Mouse (Mus musculus) adrenal gland (tissue): ENCODE data around the gene Picalm.
"Not testable (repeated sequence)": the region's sequence is repeated elsewhere in the genome, so short reads cannot be mapped to it uniquely, and the experiment has no call there.

Experiments used
- intact Hi-C: fragments of 180-260 bp; cut with DNase I; formaldehyde crosslinking; loops from one replicate; pipeline ENCODE4 v1.15.1; 2025

Picalm gene

GRCm38 (mm10) chr7:90200251-90200650, 70.2 kb downstream of the Picalm start:
- intact Hi-C loops, result no loop called here

GRCm38 (mm10) chr7:90201877-90202465, 72.0 kb downstream of the Picalm start:
- intact Hi-C loops, result no loop called here

GRCm38 (mm10) chr7:90203914-90204313, 73.9 kb downstream of the Picalm start:
- intact Hi-C loops, result no loop called here

GRCm38 (mm10) chr7:90210116-90210515, 80.1 kb downstream of the Picalm start:
- intact Hi-C loops, result no loop called here

- intact Hi-C loops, result no loop called here
Observed at GRCm38 (mm10) chr7:90210947-90211346, 80.9 kb downstream of the Picalm start.

GRCm38 (mm10) chr7:90216511-90216910, 86.5 kb downstream of the Picalm start:
- intact Hi-C loops, result no loop called here

GRCm38 (mm10) chr7:90218122-90218521, 88.1 kb downstream of the Picalm start:
- intact Hi-C loops, result no loop called here

- intact Hi-C loops, result no loop called here
Observed at GRCm38 (mm10) chr7:90221487-90221886, 91.5 kb downstream of the Picalm start.

- intact Hi-C loops, result no loop called here
Observed at GRCm38 (mm10) chr7:90228075-90228474, 98.1 kb downstream of the Picalm start.

GRCm38 (mm10) chr7:90228884-90229283, 98.9 kb downstream of the Picalm start:
- intact Hi-C loops, result not testable (repeated sequence)

- intact Hi-C loops, result no loop called here
Observed at GRCm38 (mm10) chr7:90231431-90231830, 101.4 kb downstream of the Picalm start.

- intact Hi-C loops, result no loop called here
Observed at GRCm38 (mm10) chr7:90233921-90234320, 103.9 kb downstream of the Picalm start.

- intact Hi-C loops, result no loop called here
Observed at GRCm38 (mm10) chr7:90236289-90236905, 106.4 kb downstream of the Picalm start.

- intact Hi-C loops, result no loop called here
Observed at GRCm38 (mm10) chr7:90243151-90243550, 113.1 kb downstream of the Picalm start.

- intact Hi-C loops, result no loop called here
Observed at GRCm38 (mm10) chr7:90243643-90244042, 113.6 kb downstream of the Picalm start.

GRCm38 (mm10) chr7:90252946-90253345, 122.9 kb downstream of the Picalm start:
- intact Hi-C loops, result no loop called here

GRCm38 (mm10) chr7:90258701-90259100, 128.7 kb downstream of the Picalm start:
- intact Hi-C loops, result no loop called here

- intact Hi-C loops, result loop anchor here (10.0 kb wide), 1 partner anchor 105 kb away; no protein-coding TSS in a partner anchor
Observed at GRCm38 (mm10) chr7:90259899-90260298, 129.9 kb downstream of the Picalm start.

GRCm38 (mm10) chr7:90261902-90262599, 132.0 kb downstream of the Picalm start:
- intact Hi-C loops, result loop anchor here (10.0 kb wide), 1 partner anchor 107 kb away; no protein-coding TSS in a partner anchor
